Mouse (Mus musculus) Muller cell, postnatal 12 days (primary cell): ENCODE measurements around the gene Pdk1.
A peak's percentile ranks its signal among the peaks of the same experiment; 100 is the strongest.
"Not testable (repeated sequence)": the region's sequence is repeated elsewhere in the genome, so short reads cannot be mapped to it uniquely, and the experiment has no call there.

Source experiments
- DNase-seq: peaks from one replicate; pipeline ENCODE4 v3.0.0-alpha.2; 2015; ENCODE audit errors: inconsistent ontology term

Gene Pdk1

GRCm38 (mm10) chr2:71874422-71874821, 1.4 kb downstream of the Pdk1 start:
- DNase-seq: no peak

GRCm38 (mm10) chr2:71874836-71875235, 1.8 kb downstream of the Pdk1 start:
- no peak for DNase-seq

GRCm38 (mm10) chr2:71877865-71878264, 4.8 kb downstream of the Pdk1 start:
- DNase-seq: no peak

- no peak for DNase-seq
Measured at GRCm38 (mm10) chr2:71878441-71878840, 5.4 kb downstream of the Pdk1 start.

- no peak for DNase-seq
Measured at GRCm38 (mm10) chr2:71878943-71879342, 5.9 kb downstream of the Pdk1 start.

- no peak for DNase-seq
Measured at GRCm38 (mm10) chr2:71882914-71883651, 10.1 kb downstream of the Pdk1 start.

GRCm38 (mm10) chr2:71887269-71887668, 14.2 kb downstream of the Pdk1 start:
- DNase-seq: no peak

- DNase-seq: no peak
Measured at GRCm38 (mm10) chr2:71888437-71888836, 15.4 kb downstream of the Pdk1 start.

GRCm38 (mm10) chr2:71891536-71891935, 18.5 kb downstream of the Pdk1 start:
- no peak for DNase-seq

- DNase-seq: no peak
Measured at GRCm38 (mm10) chr2:71892741-71893349, 19.8 kb downstream of the Pdk1 start.

- DNase-seq: no peak
Measured at GRCm38 (mm10) chr2:71895596-71896286, 22.7 kb downstream of the Pdk1 start.

GRCm38 (mm10) chr2:71897420-71897819, 24.4 kb downstream of the Pdk1 start:
- no peak for DNase-seq

- peak; percentile 22 for DNase-seq
Measured at GRCm38 (mm10) chr2:71898335-71898856, 25.4 kb downstream of the Pdk1 start.

GRCm38 (mm10) chr2:71899886-71900285, 26.9 kb downstream of the Pdk1 start:
- DNase-seq: no peak

GRCm38 (mm10) chr2:71905154-71905553, 32.1 kb downstream of the Pdk1 start:
- DNase-seq: no peak

- DNase-seq: not testable (repeated sequence)
Measured at GRCm38 (mm10) chr2:71906356-71906755, 33.3 kb downstream of the Pdk1 start.

- DNase-seq: no peak
Measured at GRCm38 (mm10) chr2:71913911-71914310, 40.9 kb downstream of the Pdk1 start.

- peak; percentile 77 for DNase-seq
Measured at GRCm38 (mm10) chr2:71919227-71919647, 46.2 kb downstream of the Pdk1 start.

GRCm38 (mm10) chr2:71924931-71925330, 51.9 kb downstream of the Pdk1 start:
- not testable (repeated sequence) for DNase-seq

- DNase-seq: no peak
Measured at GRCm38 (mm10) chr2:71934046-71934445, 61.0 kb downstream of the Pdk1 start.

- DNase-seq: no peak
Measured at GRCm38 (mm10) chr2:71936711-71937110, 63.7 kb downstream of the Pdk1 start.

- no peak for DNase-seq
Measured at GRCm38 (mm10) chr2:71937649-71938308, 64.8 kb downstream of the Pdk1 start.
